Mouse (Mus musculus) urinary bladder, postnatal 25 days (tissue): ENCODE data around the gene Mep1a.
A peak's percentile ranks its signal among the peaks of the same experiment; 100 is the strongest.

Experiments
- DNase-seq: peaks from one replicate; pipeline ENCODE4 v3.0.0; 2022; ENCODE audit warnings: low spot score

Gene Mep1a

GRCm38 (mm10) chr17:43477621-43478020 lies 25.0 kb downstream of the Mep1a start:
- DNase-seq: no peak

GRCm38 (mm10) chr17:43474775-43475174 lies 27.8 kb downstream of the Mep1a start:
- no peak for DNase-seq

GRCm38 (mm10) chr17:43472558-43472957 lies 30.1 kb downstream of the Mep1a start:
- DNase-seq: no peak

GRCm38 (mm10) chr17:43470039-43470438 lies 32.6 kb downstream of the Mep1a start:
- no peak for DNase-seq

GRCm38 (mm10) chr17:43460245-43461181 lies 42.1 kb downstream of the Mep1a start:
- DNase-seq: peak; percentile 56

- no peak for DNase-seq
These were observed 42.8 kb downstream of the Mep1a start for GRCm38 (mm10) chr17:43459737-43460230.

GRCm38 (mm10) chr17:43458598-43458997 lies 44.0 kb downstream of the Mep1a start:
- DNase-seq: peak; percentile 77

GRCm38 (mm10) chr17:43451216-43451615 lies 51.4 kb downstream of the Mep1a start:
- DNase-seq: no peak

- DNase-seq: no peak
These were observed 68.1 kb downstream of the Mep1a start for GRCm38 (mm10) chr17:43434485-43434884.

- no peak for DNase-seq
These were observed 70.9 kb downstream of the Mep1a start for GRCm38 (mm10) chr17:43431692-43432091.
